Mouse (Mus musculus): ENCODE measurements at regions not wholly inside any gene's neighbourhood (a gene's known extent, or its start where the extent isn't known, plus 50 kb on each side); places are given as distances from the start of the nearest gene placed in this dataset.

DNA sequence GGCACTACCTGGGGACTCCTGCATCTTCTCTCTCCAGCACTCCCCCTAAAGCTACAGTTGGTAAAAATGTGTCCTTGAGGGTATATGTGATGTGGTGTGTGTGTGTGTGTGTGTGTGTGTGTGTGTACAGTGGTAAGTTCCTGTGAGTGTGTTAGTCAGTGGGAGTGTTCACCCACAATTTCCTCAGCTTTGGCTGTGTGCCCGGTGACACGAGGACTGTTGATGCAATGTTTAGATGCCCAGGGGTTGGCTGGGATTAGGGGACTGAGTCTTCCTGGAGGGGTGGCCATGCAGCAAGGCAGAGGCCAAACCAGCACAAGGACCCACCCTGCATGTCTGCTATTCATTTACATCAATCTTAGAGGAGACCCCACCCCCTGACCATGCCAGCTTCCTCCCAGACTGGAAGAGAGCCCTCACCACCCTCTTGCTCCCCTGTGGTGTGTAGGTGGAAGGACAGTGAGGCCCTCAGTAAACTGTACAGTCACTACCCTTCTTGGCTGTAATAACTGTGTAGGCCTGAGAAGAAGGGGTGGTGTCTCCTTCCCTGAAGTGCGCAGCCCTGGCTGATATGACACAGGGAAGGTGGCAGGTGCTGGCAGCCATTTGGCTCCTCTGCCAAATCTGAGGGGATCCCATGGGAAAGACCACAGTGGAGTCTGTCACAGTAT is 75.8 kb upstream of the Gm26897 start:
- TF ChIP-seq POLR2A (IDR thresholded peaks at IDR 0.05; ENCODE audit: control insufficient read depth, extremely low read depth, insufficient read depth, low read length, poor library complexity) (no peak), CTCF (IDR thresholded peaks at IDR 0.05; ENCODE audit: borderline replicate concordance, control insufficient read depth, extremely low read depth, insufficient read depth, low read length, poor library complexity) (no peak)
